Mouse (Mus musculus) cortical plate, adult 2 months (tissue): Measurements from ENCODE around the gene Fanca. TPM values are rescaled to one million over a fixed set of nuclear protein-coding genes. Genes with fewer than 3 reads are reported as not detected.

Experiments used
- H3K27ac ChIP-seq: fragments of 200-500 bp; 2 replicates; pipeline ENCODE4 v1.5.1; 2012; ENCODE audit warnings: low read length, control low read depth, inconsistent platforms; ENCODE audit not compliant: insufficient read depth
- H3K4me1 ChIP-seq: fragments of 200-500 bp; 2 replicates; pipeline ENCODE4 v1.6.1; 2011; ENCODE audit warnings: low read length; ENCODE audit not compliant: control insufficient read depth, insufficient read depth
- H3K4me3 ChIP-seq: fragments of 200-500 bp; 2 replicates; pipeline ENCODE4 v1.5.1; 2011; ENCODE audit warnings: mild to moderate bottlenecking, low read length, control low read depth; ENCODE audit not compliant: insufficient read depth
- CTCF ChIP-seq: fragments of 200-500 bp; IDR thresholded peaks from 2 replicates; pipeline ENCODE4 v1.5.1; 2011; ENCODE audit warnings: mild to moderate bottlenecking, control low read depth, low read length; ENCODE audit not compliant: insufficient read depth; ENCODE audit errors: extremely low read depth
- POLR2A ChIP-seq: fragments of 200-500 bp; IDR thresholded peaks from 2 replicates; pipeline ENCODE4 v1.6.1; 2011; ENCODE audit warnings: mild to moderate bottlenecking, low read length, control low read depth; ENCODE audit not compliant: insufficient read depth; ENCODE audit errors: extremely low read depth
- polyA plus RNA-seq: library from polyadenylated mRNA; depleted of rRNA; stranded (reverse); fragments of >200 nt; gene quantifications from 2 replicates; pipeline ENCODE4 v1.2.3, GENCODE M21; 2012

Gene Fanca
- polyA plus RNA-seq, 1 experiment: 3.9 TPM

DNA sequence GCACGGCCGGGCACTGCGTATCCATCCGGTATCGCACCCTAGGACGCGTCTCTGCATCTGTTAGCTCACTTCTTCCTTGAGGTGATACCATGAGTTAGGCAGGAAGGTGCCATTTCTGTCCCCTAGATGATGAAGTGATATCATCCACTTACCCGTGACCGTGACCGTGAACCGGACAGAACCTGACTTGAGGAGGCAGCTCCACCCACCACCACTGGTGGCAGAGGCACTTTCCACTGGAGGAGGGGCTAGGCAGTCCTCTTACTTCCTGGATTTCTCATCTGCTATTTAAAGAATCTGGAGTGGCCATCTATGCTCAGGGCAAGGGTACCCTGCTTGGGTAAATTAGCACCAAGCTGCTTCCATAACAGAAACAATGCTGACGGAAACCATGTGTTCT is 25.0 kb upstream of the Fanca start:
- no peak for TF ChIP-seq CTCF
- TF ChIP-seq POLR2A: no peak
- H3K4me1 ChIP-seq: 0 out of 2 replicates have a peak, but pooled peaks cover 2% of the 10 kb centered on the region
- H3K4me3 ChIP-seq: no peak overlapping the region
- H3K27ac ChIP-seq: no peak overlapping the region

DNA sequence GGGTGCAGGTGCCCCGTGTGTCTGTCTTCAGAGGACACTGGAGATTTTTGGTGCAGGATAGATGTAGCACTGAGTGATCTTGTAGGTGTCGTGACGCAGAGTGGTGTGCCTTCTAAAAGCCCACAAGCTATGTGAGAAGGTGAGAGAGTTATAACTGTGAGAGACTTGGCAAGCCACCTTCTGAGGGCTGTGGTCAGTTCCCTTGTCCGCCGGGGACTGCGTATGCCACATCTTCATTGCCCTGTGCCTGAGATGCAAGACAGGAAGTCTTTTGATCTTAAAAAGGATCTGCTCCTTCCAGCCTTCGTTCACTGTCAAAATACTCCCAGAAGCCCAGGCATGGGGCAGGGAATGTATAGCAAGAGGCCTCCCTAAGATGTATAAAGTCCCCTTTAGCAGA is 24.5 kb upstream of the Fanca start:
- TF ChIP-seq CTCF (no peak), POLR2A (no peak)
- Histone ChIP-seq H3K27ac (no peak overlapping the region), H3K4me3 (no peak overlapping the region), H3K4me1 (0 out of 2 replicates have a peak, but pooled peaks cover 2% of the 10 kb centered on the region)

GRCm38 (mm10) chr8:123342253-123342652 is 23.9 kb upstream of the Fanca start:
- no peak overlapping the region for H3K4me3 ChIP-seq
- 0 out of 2 replicates have a peak, but pooled peaks cover 2% of the 10 kb centered on the region for H3K4me1 ChIP-seq
- TF ChIP-seq CTCF (no peak), POLR2A (no peak)
- no peak overlapping the region for H3K27ac ChIP-seq

- TF ChIP-seq CTCF (no peak), POLR2A (no peak)
- Histone ChIP-seq H3K4me1 (0 out of 2 replicates have a peak, but pooled peaks cover 2% of the 10 kb centered on the region), H3K27ac (no peak overlapping the region), H3K4me3 (no peak overlapping the region)
Observed at GRCm38 (mm10) chr8:123341040-123342015, 23.0 kb upstream of the Fanca start.

DNA sequence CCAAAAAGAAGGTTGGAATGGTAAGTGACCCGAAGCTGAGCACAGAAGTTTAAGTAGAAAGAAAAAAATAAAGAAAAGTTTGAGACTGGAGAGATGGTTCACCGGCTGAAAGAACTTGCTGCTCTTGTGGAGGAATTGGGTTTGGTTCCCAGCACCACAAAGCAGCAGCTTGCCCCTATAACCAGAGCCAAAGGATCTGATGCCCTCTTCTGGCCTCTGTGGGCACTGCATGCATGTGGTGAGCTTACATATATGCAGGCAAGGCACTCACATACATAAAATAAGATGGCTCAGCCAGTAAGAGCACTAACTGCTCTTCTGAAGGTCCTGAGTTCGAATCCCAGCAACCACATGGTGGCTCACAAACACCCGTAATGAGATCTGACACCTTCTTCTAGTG is 21.7 kb upstream of the Fanca start:
- Histone ChIP-seq H3K4me3 (no peak overlapping the region), H3K4me1 (0 out of 2 replicates have a peak, but pooled peaks cover 2% of the 10 kb centered on the region), H3K27ac (no peak overlapping the region)
- TF ChIP-seq CTCF (no peak), POLR2A (no peak)

DNA sequence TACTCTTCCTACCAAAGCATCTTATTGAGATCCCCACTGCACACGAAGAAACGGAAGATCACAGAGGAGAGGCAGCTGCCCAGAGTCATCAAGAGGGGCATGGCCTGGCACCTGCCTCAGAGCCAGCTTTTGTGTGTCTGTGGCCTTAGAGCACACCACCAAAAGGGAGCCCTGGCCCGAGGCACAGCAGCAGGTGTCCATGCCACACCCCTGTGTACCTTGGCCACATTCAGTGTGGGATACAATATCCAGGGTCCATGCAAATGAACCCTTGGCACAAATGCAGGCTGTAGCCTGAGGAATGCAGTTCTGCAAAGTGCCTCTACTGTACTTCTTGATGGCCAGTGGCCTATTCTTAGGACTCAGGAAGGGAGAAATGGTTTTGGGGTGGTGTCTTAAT is 19.1 kb upstream of the Fanca start:
- H3K4me1 ChIP-seq: 0 out of 2 replicates have a peak, but pooled peaks cover 1% of the 10 kb centered on the region
- TF ChIP-seq CTCF (no peak), POLR2A (no peak)
- no peak overlapping the region for H3K27ac ChIP-seq
- H3K4me3 ChIP-seq: no peak overlapping the region

DNA sequence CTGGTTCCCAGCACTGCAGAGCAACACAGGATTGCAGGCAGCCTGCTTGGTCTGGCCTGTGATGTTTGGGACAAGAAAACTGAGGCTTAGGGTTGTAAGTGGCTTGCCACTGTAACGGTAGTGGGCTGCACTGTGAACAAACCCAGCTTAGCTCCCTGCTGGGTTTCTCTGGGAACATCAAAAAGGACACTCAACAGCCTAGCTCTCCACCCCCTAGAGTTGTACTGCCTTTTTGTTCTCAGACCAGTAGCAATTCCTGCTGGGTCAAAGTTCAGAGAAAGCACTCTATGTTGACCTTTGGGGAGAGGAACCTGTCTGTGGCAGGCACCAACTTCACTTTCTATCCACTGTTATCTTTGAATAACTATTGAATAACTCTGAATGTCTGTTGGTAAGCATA is 16.1 kb upstream of the Fanca start:
- TF ChIP-seq POLR2A: no peak
- no peak for TF ChIP-seq CTCF
- H3K27ac ChIP-seq: no peak overlapping the region

GRCm38 (mm10) chr8:123333864-123334263 is 15.5 kb upstream of the Fanca start:
- TF ChIP-seq POLR2A (no peak), CTCF (no peak)
- peak overlapping the region; percentile 47; the same call in 1 of the 2 replicates for H3K4me3 ChIP-seq
- H3K27ac ChIP-seq: no peak overlapping the region
- H3K4me1 ChIP-seq: peaks cover 4% of the 10 kb centered on the region; the same call in 1 of the 2 replicates

More for the DNA sequence above, 16.1 kb upstream of the Fanca start:
- H3K4me3 ChIP-seq: peak overlapping the region; percentile 47; the same call in 1 of the 2 replicates
- peaks cover 4% of the 10 kb centered on the region; the same call in 1 of the 2 replicates for H3K4me1 ChIP-seq

DNA sequence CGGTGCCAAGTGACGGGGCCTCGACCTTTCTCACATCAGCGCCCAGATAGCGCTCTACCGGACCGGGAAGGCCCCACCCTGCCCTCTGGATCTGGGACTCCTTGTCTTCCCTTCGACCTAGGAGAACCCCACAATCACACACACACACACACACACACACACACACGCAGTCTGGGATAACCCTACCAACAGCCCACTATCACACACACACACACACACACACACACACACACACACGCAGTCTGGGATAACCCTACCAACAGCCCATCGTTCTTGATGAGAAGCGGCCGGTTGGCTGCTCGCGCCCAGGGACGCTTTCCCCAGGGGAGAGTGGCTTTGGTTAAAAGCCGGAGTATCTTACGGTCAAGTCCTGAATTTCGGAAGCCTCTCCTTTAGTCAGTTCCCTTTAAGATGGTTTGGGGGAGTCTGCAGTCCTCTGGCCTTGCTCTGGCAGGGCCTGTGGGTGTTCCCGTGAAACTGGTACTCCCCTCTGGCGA is 14.8 kb upstream of the Fanca start:
- Histone ChIP-seq H3K4me1 (peaks cover 4% of the 10 kb centered on the region; the same call in 1 of the 2 replicates), H3K27ac (peak overlapping the region; percentile 93), H3K4me3 (peak overlapping the region; percentile 47)
- TF ChIP-seq POLR2A (no peak), CTCF (no peak)
